In the genomic region with DNA sequence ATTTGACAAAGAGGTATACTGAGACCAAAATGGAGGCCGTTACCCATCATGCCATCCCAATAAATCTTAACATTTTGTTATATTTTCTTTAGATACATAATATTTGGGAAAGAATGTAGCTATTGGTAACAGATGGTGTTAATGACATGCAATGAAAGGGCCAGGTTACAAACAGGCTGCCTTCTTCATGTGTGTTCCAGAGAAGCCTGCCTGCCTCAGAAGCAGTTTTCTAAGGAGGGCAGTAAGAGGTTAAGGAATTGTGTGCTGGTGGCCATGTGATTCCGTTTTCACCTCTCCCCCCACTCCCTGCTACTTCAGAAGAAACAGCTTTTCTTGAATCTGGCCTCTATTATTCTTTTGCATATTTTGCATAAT, we compare ENCODE assay signal across 27 mouse cellular contexts.
"Had no signal": no experiment of that assay in that cellular context is flagged by ENCODE, and none has a peak within 500 bp of the region (broad histone marks: within the 10 kb centered on the region; RNA-seq: fewer than 3 reads in every experiment).

No protein-coding gene starts in this region.

- H3K9me3 ChIP-seq: heart, embryonic 13.5 days; heart, embryonic 15.5 days; hindbrain, embryonic 13.5 days; hindbrain, embryonic 15.5 days; limb, embryonic 10.5 days; limb, embryonic 12.5 days; liver, embryonic 13.5 days; liver, embryonic 15.5 days had no signal

- H3K4me3 ChIP-seq: heart, adult 2 months; heart, embryonic 13.5 days; heart, embryonic 15.5 days; hindbrain, embryonic 13.5 days; hindbrain, embryonic 15.5 days; layer of hippocampus, adult 2 months; left cerebral cortex, adult 2 months; limb, embryonic 10.5 days; limb, embryonic 12.5 days; liver, embryonic 13.5 days; liver, embryonic 15.5 days had no signal

- H3K27ac ChIP-seq: heart, adult 2 months; heart, embryonic 13.5 days; heart, embryonic 15.5 days; hindbrain, embryonic 13.5 days; hindbrain, embryonic 15.5 days; hindbrain, postnatal 0 days; layer of hippocampus, adult 2 months; left cerebral cortex, adult 2 months; limb, embryonic 10.5 days; limb, embryonic 12.5 days; liver, embryonic 13.5 days; liver, embryonic 15.5 days had no signal

- H3K9ac ChIP-seq: heart, embryonic 13.5 days; heart, embryonic 15.5 days; hindbrain, embryonic 13.5 days; hindbrain, embryonic 15.5 days; limb, embryonic 12.5 days; liver, embryonic 13.5 days; liver, embryonic 15.5 days; liver, postnatal 0 days had no signal

- DNase-seq: gastrocnemius, postnatal 14 days; gastrocnemius, postnatal 36 days; heart, adult 11 months; heart, adult 2 months; heart, postnatal 14 days; heart, postnatal 36 days; kidney, adult 11 months; kidney, adult 8-10 months; kidney, postnatal 10 days; kidney, postnatal 25 days; kidney, postnatal 4 days; liver; liver, embryonic 13.5 days; liver, postnatal 0 days had no signal

- H3K36me3 ChIP-seq: heart, embryonic 13.5 days; heart, embryonic 15.5 days; hindbrain, embryonic 13.5 days; hindbrain, embryonic 15.5 days; limb, embryonic 10.5 days; limb, embryonic 12.5 days; liver, embryonic 13.5 days; liver, embryonic 15.5 days had no signal

- H3K27me3 ChIP-seq: heart, embryonic 13.5 days; heart, embryonic 15.5 days; hindbrain, embryonic 13.5 days; hindbrain, embryonic 15.5 days; limb, embryonic 12.5 days; liver, embryonic 13.5 days; liver, embryonic 15.5 days had no signal

- ATAC-seq: hindbrain, postnatal 0 days; intestine, embryonic 16.5 days; liver, postnatal 0 days had no signal

- H3K4me2 ChIP-seq: heart, embryonic 11.5 days; heart, embryonic 13.5 days; heart, embryonic 15.5 days; hindbrain, embryonic 13.5 days; hindbrain, embryonic 15.5 days; limb, embryonic 12.5 days; liver, embryonic 11.5 days; liver, embryonic 13.5 days; liver, embryonic 15.5 days had no signal

- H3K4me1 ChIP-seq: heart, embryonic 13.5 days; hindbrain, embryonic 13.5 days; hindbrain, embryonic 15.5 days; limb, embryonic 10.5 days; limb, embryonic 12.5 days; liver, embryonic 13.5 days; liver, embryonic 15.5 days had no signal
